Mouse (Mus musculus) liver, embryonic 13.5 days (tissue): ENCODE results near the gene Drc7. TPM values are rescaled to one million over a fixed set of nuclear protein-coding genes. Genes with fewer than 3 reads are reported as not detected.

Experiments
- ATAC-seq: fragments of 200-750 bp; cut with Nextera tagmentation; 2 replicates; pipeline ENCODE4 v1.8.0; 2017; ENCODE audit warnings: low read depth, mild to moderate bottlenecking, moderate number of reproducible peaks, moderate library complexity
- DNase-seq: peaks from one replicate; pipeline ENCODE4 v3.0.0; 2022
- H3K27ac ChIP-seq: fragments of 300-500 bp; sonication (generic); 2 replicates; pipeline ENCODE4 v1.5.1; 2015; ENCODE audit warnings: moderate library complexity, mild to moderate bottlenecking, inconsistent platforms
- H3K27me3 ChIP-seq: fragments of 300-500 bp; sonication (generic); 2 replicates; pipeline ENCODE4 v1.6.1; 2015; ENCODE audit warnings: mild to moderate bottlenecking, inconsistent platforms
- H3K36me3 ChIP-seq: fragments of 300-500 bp; sonication (generic); 2 replicates; pipeline ENCODE4 v1.6.1; 2015; ENCODE audit warnings: mild to moderate bottlenecking, inconsistent platforms
- H3K4me1 ChIP-seq: fragments of 300-500 bp; sonication (generic); replicated peaks from 2 replicates; pipeline ENCODE4 v1.6.1; 2015; ENCODE audit warnings: inconsistent platforms
- H3K4me2 ChIP-seq: fragments of 300-500 bp; sonication (generic); 2 replicates; pipeline ENCODE4 v1.6.1; 2015; ENCODE audit warnings: inconsistent platforms, mild to moderate bottlenecking, moderate library complexity
- H3K4me3 ChIP-seq: fragments of 300-500 bp; sonication (generic); replicated peaks from 2 replicates; pipeline ENCODE4 v1.5.1; 2015; ENCODE audit warnings: mild to moderate bottlenecking, inconsistent platforms
- H3K9ac ChIP-seq: fragments of 300-500 bp; sonication (generic); 2 replicates; pipeline ENCODE4 v1.6.1; 2015; ENCODE audit warnings: mild to moderate bottlenecking, inconsistent platforms
- H3K9me3 ChIP-seq: fragments of 300-500 bp; sonication (generic); replicated peaks from 2 replicates; pipeline ENCODE4 v1.6.1; 2016; ENCODE audit warnings: inconsistent platforms
- WGBS: fragments of 180-500 bp; shearing (Covaris S2); methylation state at CpG from one replicate; pipeline ENCODE4 v1.1.7; 2015; ENCODE audit not compliant: insufficient replicate concordance; 5-methylcytosine and 5-hydroxymethylcytosine counted together
- polyA plus RNA-seq: library from polyadenylated mRNA; unstranded; fragments of >200 nt; fragmentation: Nextera tagmentation; extraction: Ambion mirVana; gene quantifications from 2 replicates; pipeline ENCODE4 v1.2.1, GENCODE M21; 2015

The Drc7 gene
- polyA plus RNA-seq, 1 experiment from 2014 or later: 0.21 TPM

DNA sequence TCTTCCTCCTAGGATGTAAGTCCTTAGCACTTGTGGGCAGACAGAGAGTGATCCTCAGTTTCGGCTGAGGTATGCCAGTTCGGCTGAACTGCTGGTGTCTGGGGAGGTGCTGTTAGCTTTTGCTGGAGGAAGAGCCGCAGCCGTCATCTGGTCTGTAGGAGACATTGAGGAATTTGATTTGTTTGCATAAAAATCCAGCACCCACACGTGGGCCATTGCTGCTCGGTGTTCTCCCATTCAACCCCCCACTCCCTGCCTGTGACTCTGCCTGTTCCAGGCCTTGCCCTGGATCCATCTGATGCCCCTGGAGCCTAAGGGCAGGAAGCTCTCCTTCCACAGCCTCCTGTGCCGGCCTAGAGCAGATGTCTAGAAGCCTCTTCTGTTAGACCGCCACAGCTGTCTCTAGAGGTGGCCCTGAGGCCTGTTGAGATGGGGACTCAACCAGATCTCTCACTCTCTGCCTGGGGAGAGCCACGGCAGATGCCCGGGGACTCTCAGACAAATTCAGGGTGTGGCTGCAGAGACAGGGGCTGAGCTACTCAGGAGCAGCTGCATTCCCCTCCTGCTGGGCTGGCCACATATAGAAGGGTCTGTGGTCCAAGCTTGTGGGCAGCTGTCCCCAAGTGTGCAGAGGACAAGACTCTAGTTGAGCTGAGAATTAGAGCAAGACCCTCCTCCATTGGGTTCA lies 30.0 kb downstream of the Drc7 start:
- no peaks in the 10 kb centered on the region for H3K27me3 ChIP-seq
- no peaks in the 10 kb centered on the region for H3K9me3 ChIP-seq
- WGBS: 70% methylated on average over 10 of the region's 10 CpGs
- H3K4me3 ChIP-seq: peak overlapping the region; percentile 9; the same call in 1 of the 2 replicates
- peaks cover 31% of the 10 kb centered on the region for H3K36me3 ChIP-seq
- H3K27ac ChIP-seq: peak overlapping the region; percentile 53
- peaks cover 44% of the 10 kb centered on the region for H3K4me1 ChIP-seq
- DNase-seq: no peak
- peak overlapping the region; percentile 44 for H3K4me2 ChIP-seq
- ATAC-seq: no peak
- peak overlapping the region; percentile 47 for H3K9ac ChIP-seq

DNA sequence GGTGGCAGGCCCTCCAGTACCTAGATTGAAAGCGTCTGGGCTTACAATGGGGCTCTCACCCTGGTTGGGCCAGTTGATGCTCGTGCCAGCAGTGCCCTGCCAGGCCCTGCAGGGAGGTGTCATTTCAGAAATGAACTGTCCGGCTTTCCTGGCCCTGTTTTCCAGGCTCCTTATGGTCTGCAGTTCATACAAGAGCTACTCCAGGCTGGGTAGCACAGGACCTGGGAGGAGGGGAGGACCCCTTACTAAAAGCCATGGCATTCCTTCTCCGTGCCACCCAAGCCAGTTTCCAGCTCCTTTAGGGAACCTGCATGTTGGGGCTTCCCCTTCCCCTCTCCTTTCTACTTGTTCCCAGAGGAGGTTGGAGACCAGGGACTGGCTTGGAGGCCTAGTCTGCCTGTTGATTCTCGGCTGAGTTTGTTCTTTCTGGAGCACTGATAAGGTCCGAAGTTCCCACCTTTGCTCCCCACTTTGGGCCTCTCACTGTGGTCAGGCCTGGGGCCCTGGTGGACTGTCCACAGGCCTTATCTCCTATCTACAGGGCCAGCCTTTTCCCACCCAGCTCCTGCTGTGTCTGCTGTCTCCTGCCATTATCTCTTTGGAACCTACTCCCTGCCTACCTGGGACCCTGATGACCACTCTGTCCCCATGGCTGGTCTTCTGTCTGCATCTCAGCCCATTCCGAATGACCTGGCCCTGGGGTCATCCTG lies 30.7 kb downstream of the Drc7 start:
- peak overlapping the region; percentile 9; the same call in 1 of the 2 replicates for H3K4me3 ChIP-seq
- WGBS: 55% methylated on average over 7 of the region's 7 CpGs
- H3K36me3 ChIP-seq: peaks cover 36% of the 10 kb centered on the region
- H3K9ac ChIP-seq: peak overlapping the region; percentile 47
- H3K4me1 ChIP-seq: peaks cover 46% of the 10 kb centered on the region
- no peaks in the 10 kb centered on the region for H3K9me3 ChIP-seq
- peak overlapping the region; percentile 44 for H3K4me2 ChIP-seq
- H3K27ac ChIP-seq: peak overlapping the region; percentile 53
- DNase-seq (peak; percentile 53), ATAC-seq (peak; percentile 7; the same call in 1 of the 2 replicates)
- H3K27me3 ChIP-seq: no peaks in the 10 kb centered on the region

DNA sequence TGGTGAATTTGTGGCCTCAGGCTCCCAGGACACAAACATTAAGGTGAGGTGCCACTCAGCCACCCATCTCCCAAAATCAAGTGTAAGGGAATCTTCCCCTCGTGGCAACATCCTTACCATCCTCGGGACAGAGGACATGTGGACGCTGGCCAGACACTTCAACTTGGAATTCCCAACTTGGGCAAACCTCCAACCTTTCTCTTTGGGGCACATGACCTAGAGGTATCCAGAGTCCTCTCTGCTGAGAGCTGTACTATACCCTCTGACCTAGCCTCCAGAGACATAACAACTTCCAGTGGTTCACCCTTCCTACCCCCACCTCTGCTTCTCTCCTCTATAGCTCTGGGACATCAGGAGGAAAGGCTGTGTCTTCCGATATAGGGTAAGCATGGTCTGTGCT lies 38.7 kb downstream of the Drc7 start:
- Histone ChIP-seq H3K4me3 (no peak overlapping the region), H3K4me1 (peaks cover 9% of the 10 kb centered on the region), H3K9ac (no peak overlapping the region), H3K9me3 (no peaks in the 10 kb centered on the region), H3K36me3 (peaks cover 66% of the 10 kb centered on the region), H3K27ac (no peak overlapping the region), H3K27me3 (no peaks in the 10 kb centered on the region), H3K4me2 (no peak overlapping the region)
- ATAC-seq (no peak), DNase-seq (no peak)
- WGBS: 74% methylated on average over 4 of the region's 4 CpGs

DNA sequence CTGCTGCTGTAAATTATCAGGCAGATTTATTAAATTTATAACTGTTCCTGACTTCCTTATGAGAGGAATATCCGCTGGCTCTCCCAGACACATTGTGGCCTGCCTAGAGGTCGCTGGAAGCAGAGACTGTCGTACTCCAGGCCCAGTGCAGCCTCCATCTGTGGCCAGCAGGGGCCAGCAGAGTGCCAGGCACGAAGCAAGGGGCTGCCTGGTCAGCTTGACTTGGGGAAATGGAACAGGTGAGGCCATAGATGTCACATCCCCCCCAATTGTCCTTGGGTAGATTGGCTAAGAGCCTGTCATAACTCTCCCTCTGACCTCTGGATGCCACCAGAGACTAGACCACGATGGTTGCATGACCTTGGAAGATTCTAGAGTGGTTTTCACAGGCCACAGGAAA lies 44.1 kb downstream of the Drc7 start:
- 30% methylated on average over 5 of the region's 5 CpGs for WGBS
- Histone ChIP-seq H3K36me3 (peaks cover 54% of the 10 kb centered on the region), H3K4me2 (no peak overlapping the region), H3K27me3 (no peaks in the 10 kb centered on the region), H3K9me3 (no peaks in the 10 kb centered on the region), H3K4me1 (no peaks in the 10 kb centered on the region), H3K27ac (no peak overlapping the region), H3K4me3 (no peak overlapping the region), H3K9ac (no peak overlapping the region)
- DNase-seq: peak; percentile 24
- ATAC-seq: no peak

DNA sequence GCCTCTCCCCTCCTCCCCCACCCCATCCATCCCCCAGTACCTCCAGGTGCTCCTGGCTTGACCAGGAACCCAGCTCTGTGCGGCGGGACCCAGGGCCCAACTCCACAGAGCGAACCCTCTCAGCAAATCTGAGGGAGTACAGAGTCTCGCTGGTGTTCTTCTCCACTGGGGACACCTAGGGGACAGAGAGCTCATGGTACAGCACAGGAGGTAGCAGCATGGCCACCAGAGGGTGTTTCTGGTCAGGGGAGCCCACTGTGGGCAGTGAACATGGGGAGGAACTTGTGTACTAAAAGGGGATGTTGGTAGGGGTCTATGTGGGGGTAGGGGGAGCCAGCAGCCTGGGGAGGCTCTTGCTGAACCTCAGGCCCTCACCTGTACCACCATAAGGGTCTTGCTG lies 47.1 kb downstream of the Drc7 start:
- 75% methylated on average over 4 of the region's 4 CpGs for WGBS
- Histone ChIP-seq H3K9ac (no peak overlapping the region), H3K9me3 (no peaks in the 10 kb centered on the region), H3K4me1 (no peaks in the 10 kb centered on the region), H3K27me3 (no peaks in the 10 kb centered on the region), H3K36me3 (peaks cover 40% of the 10 kb centered on the region), H3K27ac (no peak overlapping the region), H3K4me3 (no peak overlapping the region), H3K4me2 (no peak overlapping the region)
- DNase-seq (no peak), ATAC-seq (no peak)

DNA sequence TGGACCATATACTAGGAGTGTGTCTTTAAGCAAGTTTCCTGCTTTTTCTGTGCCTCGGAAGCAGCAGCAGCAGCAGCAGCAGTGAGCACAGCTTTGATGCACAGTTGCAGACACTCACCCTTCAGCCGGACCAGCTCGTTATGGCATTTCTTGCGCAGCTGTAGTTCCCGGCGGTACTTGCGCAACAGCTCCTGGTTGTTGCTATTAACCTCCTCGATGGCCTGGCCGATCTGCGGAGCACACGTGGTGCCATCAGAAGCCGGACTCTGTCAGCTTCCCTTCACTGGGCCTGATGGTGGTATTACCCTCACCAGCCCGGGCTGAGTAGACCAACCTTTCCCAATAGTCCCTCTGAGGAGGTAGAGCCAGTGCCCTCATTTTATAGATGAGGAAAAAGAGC lies 52.4 kb downstream of the Drc7 start:
- H3K36me3 ChIP-seq: peaks cover 13% of the 10 kb centered on the region
- H3K4me3 ChIP-seq: no peak overlapping the region
- DNase-seq (no peak), ATAC-seq (no peak)
- no peak overlapping the region for H3K4me2 ChIP-seq
- no peaks in the 10 kb centered on the region for H3K9me3 ChIP-seq
- H3K27ac ChIP-seq: no peak overlapping the region
- 65% methylated on average over 13 of the region's 13 CpGs for WGBS
- no peaks in the 10 kb centered on the region for H3K4me1 ChIP-seq
- no peak overlapping the region for H3K9ac ChIP-seq
- H3K27me3 ChIP-seq: no peaks in the 10 kb centered on the region

DNA sequence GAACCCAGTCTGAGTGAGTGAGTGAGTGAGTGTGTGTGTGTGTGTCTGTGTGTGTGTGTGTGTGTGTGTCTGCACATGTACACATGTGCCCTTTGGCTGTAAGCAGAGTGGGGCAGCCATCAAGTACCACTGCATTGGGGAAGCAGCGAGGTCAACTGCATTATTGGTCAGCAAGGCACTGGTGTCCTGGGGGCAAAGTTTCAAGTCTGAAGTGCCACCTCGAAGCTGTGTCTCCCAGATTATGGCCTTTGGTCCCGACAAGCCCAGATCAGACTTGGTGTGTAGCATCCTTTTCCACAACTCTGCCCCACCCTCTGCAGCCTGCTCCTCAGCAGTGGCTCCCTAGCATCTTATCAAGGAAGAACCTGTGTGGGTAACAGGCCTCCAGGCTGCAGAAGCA lies 57.7 kb downstream of the Drc7 start:
- no peak overlapping the region for H3K4me2 ChIP-seq
- no peak overlapping the region for H3K4me3 ChIP-seq
- DNase-seq (no peak), ATAC-seq (no peak)
- H3K27ac ChIP-seq: no peak overlapping the region
- H3K27me3 ChIP-seq: no peaks in the 10 kb centered on the region
- no peaks in the 10 kb centered on the region for H3K9me3 ChIP-seq
- H3K9ac ChIP-seq: no peak overlapping the region
- 60% methylated on average over 3 of the region's 3 CpGs for WGBS
- H3K36me3 ChIP-seq: peaks cover 9% of the 10 kb centered on the region; the same call in 1 of the 2 replicates
- no peaks in the 10 kb centered on the region for H3K4me1 ChIP-seq

DNA sequence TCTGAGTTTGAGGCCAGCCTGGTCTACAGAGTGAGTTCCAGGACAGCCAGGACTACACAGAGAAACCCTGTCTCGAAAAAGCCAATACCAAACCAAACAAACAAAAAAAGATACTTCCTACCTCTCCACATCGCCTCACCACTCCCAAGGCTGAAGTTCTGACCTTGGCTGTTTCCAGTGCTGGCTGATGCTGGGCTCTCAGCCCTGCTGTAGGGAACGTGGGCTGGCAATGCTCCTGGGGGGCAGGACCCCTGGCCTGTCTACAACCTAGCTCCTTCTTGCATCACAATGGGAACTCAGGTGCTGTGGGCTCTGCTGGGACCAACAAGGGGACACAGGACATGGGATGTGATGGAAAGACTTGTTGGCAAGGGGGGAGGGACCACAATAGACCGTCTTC lies 58.2 kb downstream of the Drc7 start:
- Histone ChIP-seq H3K36me3 (0 out of 2 replicates have a peak, but pooled peaks cover 7% of the 10 kb centered on the region), H3K4me3 (no peak overlapping the region), H3K4me1 (no peaks in the 10 kb centered on the region), H3K9ac (no peak overlapping the region), H3K27ac (no peak overlapping the region), H3K4me2 (no peak overlapping the region), H3K9me3 (no peaks in the 10 kb centered on the region), H3K27me3 (no peaks in the 10 kb centered on the region)
- WGBS: 51% methylated on average over 4 of the region's 4 CpGs
- DNase-seq: no peak
- ATAC-seq: no peak

DNA sequence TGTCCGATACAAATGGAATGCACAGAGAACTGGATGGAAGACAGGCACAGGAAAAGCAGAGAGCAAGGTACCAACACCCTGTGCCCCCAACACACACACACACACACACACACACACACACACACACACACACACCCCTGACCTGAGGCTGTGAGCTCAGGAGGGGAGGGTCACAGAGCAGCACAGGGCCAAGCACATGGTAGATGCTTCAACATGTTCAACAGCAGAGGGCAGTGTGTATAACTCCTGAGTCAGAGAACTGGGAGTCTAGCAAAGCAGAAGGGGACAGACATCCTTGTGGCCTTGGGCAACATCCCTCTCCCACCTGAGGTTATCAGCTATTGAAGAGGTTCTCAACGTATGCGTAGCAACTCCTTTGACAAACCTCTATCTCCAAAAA lies 58.8 kb downstream of the Drc7 start:
- no peak overlapping the region for H3K4me2 ChIP-seq
- H3K36me3 ChIP-seq: 0 out of 2 replicates have a peak, but pooled peaks cover under 1% of the 10 kb centered on the region
- H3K27me3 ChIP-seq: no peaks in the 10 kb centered on the region
- no peaks in the 10 kb centered on the region for H3K9me3 ChIP-seq
- H3K27ac ChIP-seq: no peak overlapping the region
- no peak for ATAC-seq
- no peaks in the 10 kb centered on the region for H3K4me1 ChIP-seq
- no peak for DNase-seq
- no peak overlapping the region for H3K9ac ChIP-seq
- WGBS: 64% methylated on average over 3 of the region's 3 CpGs
- H3K4me3 ChIP-seq: no peak overlapping the region

DNA sequence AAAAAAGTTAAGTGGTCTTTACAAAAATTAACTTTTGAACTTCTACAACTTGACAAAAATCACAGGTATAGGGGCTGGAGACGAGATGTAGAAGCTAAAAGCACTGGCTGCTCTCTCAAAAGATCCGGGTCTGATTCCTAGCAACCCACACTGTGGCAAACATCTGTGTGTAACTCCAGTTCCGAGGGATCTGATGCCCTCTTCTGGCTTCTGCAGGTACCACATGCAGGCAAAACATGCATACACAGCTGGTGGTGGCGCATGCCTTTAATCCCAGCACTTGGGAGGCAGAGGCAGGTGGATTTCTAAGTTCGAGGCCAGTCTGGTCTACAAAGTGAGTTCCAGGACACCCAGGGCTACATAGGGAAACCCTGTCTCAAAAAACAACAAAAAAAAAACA lies 68.6 kb downstream of the Drc7 start:
- ATAC-seq: no peak
- Histone ChIP-seq H3K36me3 (peaks cover 7% of the 10 kb centered on the region; the same call in 1 of the 2 replicates), H3K27ac (no peak overlapping the region), H3K4me1 (no peaks in the 10 kb centered on the region), H3K4me3 (no peak overlapping the region), H3K9me3 (no peaks in the 10 kb centered on the region), H3K27me3 (no peaks in the 10 kb centered on the region), H3K4me2 (no peak overlapping the region), H3K9ac (no peak overlapping the region)
- WGBS: 60% methylated on average over 5 of the region's 5 CpGs
- no peak for DNase-seq

DNA sequence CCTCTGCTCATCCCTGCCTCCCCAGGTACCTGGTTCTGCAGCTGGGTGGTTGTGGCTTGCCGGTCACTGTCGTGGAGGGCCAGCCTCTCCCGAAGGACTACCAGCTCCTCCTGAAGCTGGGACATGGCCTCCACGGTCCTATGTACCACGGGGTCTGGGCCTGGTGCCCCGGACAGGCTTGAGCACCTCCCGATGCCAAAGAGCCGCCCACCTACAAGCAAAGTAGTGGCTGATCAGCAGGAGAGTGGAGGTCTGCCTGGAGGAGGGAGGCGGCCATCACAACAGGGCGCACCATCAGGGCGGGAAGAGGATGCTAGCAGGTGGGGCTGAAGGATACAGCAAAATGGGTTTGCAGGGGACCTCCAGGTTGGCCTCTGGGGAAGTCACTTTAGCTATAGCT lies 71.6 kb downstream of the Drc7 start:
- Histone ChIP-seq H3K4me2 (no peak overlapping the region), H3K27ac (no peak overlapping the region), H3K27me3 (no peaks in the 10 kb centered on the region), H3K4me3 (no peak overlapping the region), H3K9ac (no peak overlapping the region), H3K4me1 (peaks cover 21% of the 10 kb centered on the region), H3K36me3 (peaks cover 11% of the 10 kb centered on the region; the same call in 1 of the 2 replicates), H3K9me3 (no peaks in the 10 kb centered on the region)
- 79% methylated on average over 11 of the region's 11 CpGs for WGBS
- DNase-seq (no peak), ATAC-seq (no peak)
